In genomic region chr11:24095236-24095635, GRCm38 (mm10) we compare ENCODE assay signal across 12 mouse cellular contexts. TPM values are rescaled to one million over a fixed set of nuclear protein-coding genes. Genes with fewer than 3 reads are reported as not detected.
A peak's percentile ranks its signal among the peaks of the same experiment; 100 is the strongest.
DNase-seq lines count a peak whose midpoint lies in the region; ATAC-seq and TF ChIP-seq lines count a peak whose summit lies in the region.
"Had no signal": no experiment of that assay in that cellular context is flagged by ENCODE, and none has a peak within 500 bp of the region (broad histone marks: within the 10 kb centered on the region; RNA-seq: fewer than 3 reads in every experiment).

No protein-coding gene starts in this region.

- no peak overlapping the region for H3K27ac ChIP-seq in limb, embryonic 12.5 days
- H3K27ac ChIP-seq in limb, embryonic 10.5 days, result no peak overlapping the region
- peak overlapping the region; percentile 77 for H3K27ac ChIP-seq in forebrain, embryonic 11.5 days (ENCODE audit: low read depth, low read length)
- peak overlapping the region; percentile 38; the same call in 1 of the 2 replicates for H3K27ac ChIP-seq in hindbrain, postnatal 0 days
- H3K27ac ChIP-seq in midbrain, postnatal 0 days (ENCODE audit: low read depth, low read length), result peak overlapping the region; percentile 69
- H3K27ac ChIP-seq: heart, embryonic 10.5 days had no signal

- H3K9ac ChIP-seq in limb, embryonic 12.5 days (replicated peaks), result no peak overlapping the region
- peak overlapping the region; percentile 41 for H3K9ac ChIP-seq in forebrain, embryonic 11.5 days (ENCODE audit: low read length)
- H3K9ac ChIP-seq in hindbrain, postnatal 0 days (replicated peaks; ENCODE audit: low read length), result no peak overlapping the region; the same call in 1 of the 2 replicates
- peak overlapping the region; percentile 5; the same call in 1 of the 2 replicates for H3K9ac ChIP-seq in midbrain, postnatal 0 days (replicated peaks; ENCODE audit: low read length, poor library complexity, severe bottlenecking)

- peaks cover 85% of the 10 kb centered on the region for H3K4me1 ChIP-seq in limb, embryonic 12.5 days (replicated peaks)
- peaks cover 81% of the 10 kb centered on the region for H3K4me1 ChIP-seq in limb, embryonic 10.5 days
- H3K4me1 ChIP-seq in forebrain, embryonic 11.5 days (replicated peaks; ENCODE audit: control insufficient read depth, insufficient read depth, low read length), result peaks cover 32% of the 10 kb centered on the region
- peaks cover 6% of the 10 kb centered on the region; the same call in 1 of the 2 replicates for H3K4me1 ChIP-seq in hindbrain, postnatal 0 days (ENCODE audit: insufficient read depth, low read length)
- peaks cover 12% of the 10 kb centered on the region; the same call in 1 of the 2 replicates for H3K4me1 ChIP-seq in midbrain, postnatal 0 days (ENCODE audit: insufficient read depth, low read length)

- TF ChIP-seq CTCF in hindbrain, postnatal 0 days (IDR thresholded peaks at IDR 0.05; ENCODE audit: low read depth), result no peak
- TF ChIP-seq CTCF in midbrain, postnatal 0 days (IDR thresholded peaks at IDR 0.05), result no peak

- no peak for DNase-seq in limb, embryonic 10.5 days (ENCODE audit: low spot score)
- DNase-seq in forebrain, embryonic 11.5 days (ENCODE audit: low spot score), result peak; percentile 64
- no peak for DNase-seq in hindbrain, postnatal 0 days (ENCODE audit: low spot score)
- DNase-seq in midbrain, postnatal 0 days (ENCODE audit: low spot score), result no peak
- no peak for DNase-seq in adrenal gland, postnatal 25 days
- no peak for DNase-seq in embryo, embryonic 9.5 days (ENCODE audit: extremely low spot score)
- DNase-seq: cerebellum, adult 8-10 months; lung, adult 2 months had no signal

- H3K4me2 ChIP-seq in limb, embryonic 12.5 days, result peak overlapping the region; percentile 15
- 0 out of 2 replicates have a peak overlapping the region, but pooled peaks have one; percentile 24 for H3K4me2 ChIP-seq in forebrain, embryonic 11.5 days (ENCODE audit: low read depth, low read length, severe bottlenecking)
- H3K4me2 ChIP-seq in hindbrain, postnatal 0 days (ENCODE audit: low read depth, low read length), result peak overlapping the region; percentile 25
- H3K4me2 ChIP-seq in midbrain, postnatal 0 days (ENCODE audit: low read depth, low read length, poor library complexity, severe bottlenecking), result peak overlapping the region; percentile 23

- no peaks in the 10 kb centered on the region for H3K27me3 ChIP-seq in limb, embryonic 12.5 days
- H3K27me3 ChIP-seq in limb, embryonic 10.5 days (ENCODE audit: low read depth, poor library complexity, severe bottlenecking), result no peaks in the 10 kb centered on the region
- no peaks in the 10 kb centered on the region for H3K27me3 ChIP-seq in forebrain, embryonic 11.5 days (ENCODE audit: control insufficient read depth, insufficient read depth, low read length)
- no peaks in the 10 kb centered on the region for H3K27me3 ChIP-seq in hindbrain, postnatal 0 days (ENCODE audit: insufficient read depth, low read length)
- no peaks in the 10 kb centered on the region for H3K27me3 ChIP-seq in midbrain, postnatal 0 days (ENCODE audit: insufficient read depth, low read length)

- H3K9me3 ChIP-seq in limb, embryonic 12.5 days, result no peaks in the 10 kb centered on the region
- H3K9me3 ChIP-seq in limb, embryonic 10.5 days (replicated peaks), result no peaks in the 10 kb centered on the region
- no peaks in the 10 kb centered on the region for H3K9me3 ChIP-seq in forebrain, embryonic 11.5 days (ENCODE audit: control insufficient read depth, low read length)
- no peaks in the 10 kb centered on the region for H3K9me3 ChIP-seq in hindbrain, postnatal 0 days (ENCODE audit: low read length)
- no peaks in the 10 kb centered on the region for H3K9me3 ChIP-seq in midbrain, postnatal 0 days (ENCODE audit: low read length)
- H3K9me3 ChIP-seq: heart, embryonic 10.5 days had no signal

- no peak for ATAC-seq in limb, embryonic 12.5 days (ENCODE audit: insufficient number of reproducible peaks, insufficient read depth, low FRiP score, low TSS enrichment, low read depth)
- ATAC-seq in forebrain, embryonic 11.5 days (replicated peaks; ENCODE audit: low FRiP score), result peak; percentile 44
- ATAC-seq in hindbrain, postnatal 0 days, result no peak
- ATAC-seq in midbrain, postnatal 0 days (ENCODE audit: low FRiP score), result no peak
- ATAC-seq in monocyte, adult 5-6 weeks (replicated peaks; ENCODE audit: insufficient number of reproducible peaks, low FRiP score, low TSS enrichment, poor library complexity, severe bottlenecking), result no peak

- H3K4me3 ChIP-seq in limb, embryonic 12.5 days (replicated peaks), result no peak overlapping the region
- H3K4me3 ChIP-seq in limb, embryonic 10.5 days, result no peak overlapping the region
- H3K4me3 ChIP-seq in forebrain, embryonic 11.5 days (ENCODE audit: low read depth, low read length), result no peak overlapping the region
- H3K4me3 ChIP-seq in hindbrain, postnatal 0 days (ENCODE audit: low read length), result no peak overlapping the region
- no peak overlapping the region for H3K4me3 ChIP-seq in midbrain, postnatal 0 days (ENCODE audit: low read depth, low read length)
- H3K4me3 ChIP-seq: erythroblast, embryonic 14.5 days; heart, embryonic 10.5 days had no signal

- peaks cover 18% of the 10 kb centered on the region for H3K36me3 ChIP-seq in limb, embryonic 12.5 days
- peaks cover 30% of the 10 kb centered on the region for H3K36me3 ChIP-seq in limb, embryonic 10.5 days
- H3K36me3 ChIP-seq in forebrain, embryonic 11.5 days (ENCODE audit: control insufficient read depth, insufficient read depth, low read length), result no peaks in the 10 kb centered on the region
- H3K36me3 ChIP-seq in hindbrain, postnatal 0 days (ENCODE audit: insufficient read depth, low read length), result no peaks in the 10 kb centered on the region
- no peaks in the 10 kb centered on the region for H3K36me3 ChIP-seq in midbrain, postnatal 0 days (ENCODE audit: insufficient read depth, low read length)
- H3K36me3 ChIP-seq: heart, embryonic 10.5 days had no signal

- WGBS in limb, embryonic 12.5 days, result 42% methylated on average over 9 of the region's 9 CpGs
- 55% methylated on average over 9 of the region's 9 CpGs for WGBS in limb, embryonic 10.5 days
- WGBS in forebrain, embryonic 11.5 days, result 44% methylated on average over 9 of the region's 9 CpGs
- WGBS in hindbrain, postnatal 0 days, result 33% methylated on average over 9 of the region's 9 CpGs
- WGBS in midbrain, postnatal 0 days, result 39% methylated on average over 9 of the region's 9 CpGs

RNA-seq across cellular contexts. Expression of gene Bcl11a, which starts 17.4 kb away (rescaled TPM):
- 103 and 109 TPM in 2 replicates for polyA plus RNA-seq in limb, embryonic 12.5 days (2016; fragmentation: Nextera tagmentation; extraction: Ambion mirVana)
- 41.4 and 75.0 TPM in 2 replicates for polyA plus RNA-seq in limb, embryonic 10.5 days (2016; fragmentation: Nextera tagmentation; extraction: Ambion mirVana)
- 97.0 and 101 TPM in 2 replicates for polyA plus RNA-seq in forebrain, embryonic 11.5 days (2014; fragmentation: Nextera tagmentation; extraction: Ambion mirVana)
- 32.2 and 32.3 TPM in 2 replicates for total RNA-seq in hindbrain, postnatal 0 days (2014; rRNA removed)
- polyA plus RNA-seq in hindbrain, postnatal 0 days (2015; fragmentation: Nextera tagmentation; extraction: Ambion mirVana), result 69.8 and 73.5 TPM in 2 replicates
- 40.9 and 44.6 TPM in 2 replicates for total RNA-seq in midbrain, postnatal 0 days (2014; rRNA removed)
- polyA plus RNA-seq in midbrain, postnatal 0 days (2015; fragmentation: Nextera tagmentation; extraction: Ambion mirVana), result 80.9 and 85.4 TPM in 2 replicates
- 7.5 and 8.6 TPM in 2 replicates for total RNA-seq in adrenal gland, postnatal 25 days (2021)
- total RNA-seq in monocyte, adult 5-6 weeks (2017), result 12.1 to 16.9 TPM (median 13.9 TPM) in 3 replicates

RNA-seq across cellular contexts. Expression of gene A830031A19Rik, which starts 20.4 kb away (rescaled TPM):
- polyA plus RNA-seq in limb, embryonic 12.5 days (2016; fragmentation: Nextera tagmentation; extraction: Ambion mirVana), result not detected in 2 replicates
- polyA plus RNA-seq in limb, embryonic 10.5 days (2016; fragmentation: Nextera tagmentation; extraction: Ambion mirVana), result not detected in 2 replicates
- not detected in 2 replicates for polyA plus RNA-seq in forebrain, embryonic 11.5 days (2014; fragmentation: Nextera tagmentation; extraction: Ambion mirVana)
- not detected in 2 replicates for total RNA-seq in hindbrain, postnatal 0 days (2014; rRNA removed)
- not detected in 2 replicates for polyA plus RNA-seq in hindbrain, postnatal 0 days (2015; fragmentation: Nextera tagmentation; extraction: Ambion mirVana)
- not detected in 2 replicates for total RNA-seq in midbrain, postnatal 0 days (2014; rRNA removed)
- polyA plus RNA-seq in midbrain, postnatal 0 days (2015; fragmentation: Nextera tagmentation; extraction: Ambion mirVana), result 0.38 TPM in 1 of 2 replicates, not detected in the other
- total RNA-seq in adrenal gland, postnatal 25 days (2021), result not detected in 2 replicates
- not detected in 3 replicates for total RNA-seq in monocyte, adult 5-6 weeks (2017)
- polyA plus RNA-seq: erythroblast, embryonic 14.5 days; heart, embryonic 10.5 days; lung, adult 2 months had no signal

Comparison
In these comparisons a context has a peak if more than half of its experiments do, and no peak if none do; other contexts are left out.
1. H3K27ac ChIP-seq: peak in forebrain, embryonic 11.5 days (single experiment), hindbrain, postnatal 0 days (single experiment) and midbrain, postnatal 0 days (single experiment); none in limb, embryonic 12.5 days (single experiment) and limb, embryonic 10.5 days (single experiment).
2. H3K9ac ChIP-seq: peak in forebrain, embryonic 11.5 days (single experiment) and midbrain, postnatal 0 days (single experiment); none in limb, embryonic 12.5 days (single experiment) and hindbrain, postnatal 0 days (single experiment).
3. Peak in every context shown above with its lines, with median percentiles within 50 percentile points of each other: H3K4me2 ChIP-seq.